Mouse (Mus musculus) thymus, adult 18-20 months (tissue): ENCODE results near the gene Sdad1.

ENCODE experiments used
- DNase-seq, 2 experiments: peaks; one replicate each; pipeline ENCODE4 v3.0.0; 2022; ENCODE audit warnings: mixed read lengths in 2 of 2

Gene Sdad1

GRCm38 (mm10) chr5:92312046-92312715, 1.9 kb upstream of the Sdad1 start:
- peak; percentile 28 to 67 for DNase-seq

GRCm38 (mm10) chr5:92304291-92304690, 6.0 kb downstream of the Sdad1 start:
- no peak for DNase-seq

GRCm38 (mm10) chr5:92302149-92302840, 8.0 kb downstream of the Sdad1 start:
- no peak for DNase-seq

GRCm38 (mm10) chr5:92294525-92294924, 15.8 kb downstream of the Sdad1 start:
- no peak for DNase-seq

- no peak for DNase-seq
Measured at GRCm38 (mm10) chr5:92291652-92292414, 18.4 kb downstream of the Sdad1 start.

- no peak for DNase-seq
Measured at GRCm38 (mm10) chr5:92287840-92288239, 22.4 kb downstream of the Sdad1 start.

- DNase-seq: no peak
Measured at GRCm38 (mm10) chr5:92283107-92283506, 27.2 kb downstream of the Sdad1 start.

GRCm38 (mm10) chr5:92282571-92282970, 27.7 kb downstream of the Sdad1 start:
- no peak for DNase-seq

- DNase-seq: no peak
Measured at GRCm38 (mm10) chr5:92278942-92279537, 31.2 kb downstream of the Sdad1 start.

GRCm38 (mm10) chr5:92277437-92278394, 32.6 kb downstream of the Sdad1 start, which contains the start of gene Naaa:
TSS of gene Naaa (minus strand) at chr5:92278170.
- DNase-seq: peak; percentile 77

- no peak for DNase-seq
Measured at GRCm38 (mm10) chr5:92270496-92270895, 39.8 kb downstream of the Sdad1 start.

GRCm38 (mm10) chr5:92263761-92264359, 46.4 kb downstream of the Sdad1 start:
- DNase-seq: no peak

- DNase-seq: no peak
Measured at GRCm38 (mm10) chr5:92262646-92263045, 47.6 kb downstream of the Sdad1 start.

- no peak for DNase-seq
Measured at GRCm38 (mm10) chr5:92256218-92256617, 54.1 kb downstream of the Sdad1 start, which contains the start of gene Ppef2. TSS of gene Ppef2 (minus strand) at chr5:92256278.

- no peak for DNase-seq
Measured at GRCm38 (mm10) chr5:92254476-92254875, 55.8 kb downstream of the Sdad1 start.

GRCm38 (mm10) chr5:92252797-92253343, 57.4 kb downstream of the Sdad1 start:
- no peak for DNase-seq

- DNase-seq: no peak
Measured at GRCm38 (mm10) chr5:92252031-92252430, 58.2 kb downstream of the Sdad1 start.

- DNase-seq: no peak
Measured at GRCm38 (mm10) chr5:92248614-92249013, 61.7 kb downstream of the Sdad1 start.

- DNase-seq: peak; percentile 32 to 64
Measured at GRCm38 (mm10) chr5:92245483-92245882, 64.8 kb downstream of the Sdad1 start.

- DNase-seq: no peak
Measured at GRCm38 (mm10) chr5:92244900-92245299, 65.4 kb downstream of the Sdad1 start.

GRCm38 (mm10) chr5:92240769-92241168, 69.5 kb downstream of the Sdad1 start:
- DNase-seq: no peak
